ENCODE assay signal across 10 mouse cellular contexts in genomic region chr7:81075299-81075698, GRCm38 (mm10). TPM values are rescaled to one million over a fixed set of nuclear protein-coding genes. Genes with fewer than 3 reads are reported as not detected.
A peak's percentile ranks its signal among the peaks of the same experiment; 100 is the strongest.
DNase-seq lines count a peak whose midpoint lies in the region; ATAC-seq and TF ChIP-seq lines count a peak whose summit lies in the region.
"Had no signal": no experiment of that assay in that cellular context is flagged by ENCODE, and none has a peak within 500 bp of the region (broad histone marks: within the 10 kb centered on the region; RNA-seq: fewer than 3 reads in every experiment).

No protein-coding gene starts in this region.

- no peaks in the 10 kb centered on the region for H3K9me3 ChIP-seq in kidney, embryonic 15.5 days (replicated peaks)
- H3K9me3 ChIP-seq in liver, embryonic 11.5 days (ENCODE audit: control insufficient read depth, low read length) = no peaks in the 10 kb centered on the region
- no peaks in the 10 kb centered on the region for H3K9me3 ChIP-seq in hindbrain, embryonic 11.5 days (ENCODE audit: control insufficient read depth, low read length)
- H3K9me3 ChIP-seq: forebrain, embryonic 13.5 days had no signal

- TF ChIP-seq CTCF in kidney, adult 2 months (conservative IDR thresholded peaks at IDR 0.05; ENCODE audit: insufficient read depth, insufficient read length, low read depth, low read length) = no peak

- H3K27ac ChIP-seq in kidney, embryonic 15.5 days = no peak overlapping the region
- H3K27ac ChIP-seq in kidney, adult 2 months (ENCODE audit: insufficient read depth, low read depth, low read length) = no peak overlapping the region
- peak overlapping the region; percentile 61; the same call in 1 of the 2 replicates for H3K27ac ChIP-seq in liver, embryonic 11.5 days (ENCODE audit: low read depth, low read length)
- no peak overlapping the region for H3K27ac ChIP-seq in hindbrain, embryonic 11.5 days (ENCODE audit: low read depth, low read length)
- H3K27ac ChIP-seq: forebrain, embryonic 13.5 days had no signal

- WGBS in kidney, embryonic 15.5 days = 46% methylated on average over 7 of the region's 7 CpGs
- 53% methylated on average over 7 of the region's 7 CpGs for WGBS in kidney, adult 2 months
- WGBS in liver, embryonic 11.5 days = 25% methylated on average over 7 of the region's 7 CpGs
- WGBS in hindbrain, embryonic 11.5 days = 67% methylated on average over 7 of the region's 7 CpGs

- no peak overlapping the region for H3K9ac ChIP-seq in kidney, embryonic 15.5 days
- H3K9ac ChIP-seq in liver, embryonic 11.5 days (ENCODE audit: low read depth, low read length) = peak overlapping the region; percentile 22; the same call in 1 of the 2 replicates
- H3K9ac ChIP-seq in hindbrain, embryonic 11.5 days (ENCODE audit: low read depth, low read length) = no peak overlapping the region
- H3K9ac ChIP-seq: forebrain, embryonic 13.5 days had no signal

- no peak overlapping the region for H3K4me2 ChIP-seq in kidney, embryonic 15.5 days
- no peak overlapping the region for H3K4me2 ChIP-seq in liver, embryonic 11.5 days
- H3K4me2 ChIP-seq in hindbrain, embryonic 11.5 days (replicated peaks; ENCODE audit: low read depth, low read length) = no peak overlapping the region
- H3K4me2 ChIP-seq: forebrain, embryonic 13.5 days had no signal

- no peaks in the 10 kb centered on the region for H3K27me3 ChIP-seq in kidney, embryonic 15.5 days
- H3K27me3 ChIP-seq in kidney, adult 2 months (replicated peaks; ENCODE audit: control insufficient read depth, insufficient read depth, low read length) = no peaks in the 10 kb centered on the region
- H3K27me3 ChIP-seq in liver, embryonic 11.5 days (replicated peaks; ENCODE audit: control insufficient read depth, insufficient read depth, low read length) = no peaks in the 10 kb centered on the region
- H3K27me3 ChIP-seq in hindbrain, embryonic 11.5 days (ENCODE audit: control insufficient read depth, insufficient read depth, low read length) = no peaks in the 10 kb centered on the region
- H3K27me3 ChIP-seq: forebrain, embryonic 13.5 days had no signal

- no peak for TF ChIP-seq POLR2A in kidney, adult 2 months (IDR thresholded peaks at IDR 0.05; ENCODE audit: low read depth, low read length)

- 0 out of 2 replicates have a peak, but pooled peaks have one; percentile 16 for ATAC-seq in kidney, embryonic 15.5 days (replicated peaks; ENCODE audit: low FRiP score)
- peak; percentile 91 for ATAC-seq in activated CD4-positive, CD25-positive, alpha-beta regulatory T cell, adult 4 months
- ATAC-seq in liver, embryonic 11.5 days (replicated peaks; ENCODE audit: low FRiP score) = peak; percentile 47
- no peak for ATAC-seq in hindbrain, embryonic 11.5 days (ENCODE audit: low FRiP score)
- ATAC-seq: forebrain, embryonic 13.5 days had no signal

- DNase-seq in kidney, adult 2 months = no peak
- DNase-seq in liver, embryonic 11.5 days (ENCODE audit: low spot score) = no peak
- peak; percentile 63 to 73 for DNase-seq in thymus, adult 18-20 months
- DNase-seq in frontal cortex, postnatal 25 days (ENCODE audit: low spot score in 2 of 2) = no peak
- DNase-seq in hindbrain, embryonic 11.5 days (ENCODE audit: low spot score) = no peak
- no peak for DNase-seq in layer of hippocampus, adult 9-11 months
- DNase-seq: cerebellum, adult 2 months had no signal

- no peak overlapping the region for H3K4me3 ChIP-seq in kidney, embryonic 15.5 days (replicated peaks)
- no peak overlapping the region for H3K4me3 ChIP-seq in kidney, adult 2 months (ENCODE audit: insufficient read depth, low read depth, low read length)
- H3K4me3 ChIP-seq in liver, embryonic 11.5 days (ENCODE audit: low read depth, low read length) = no peak overlapping the region
- no peak overlapping the region for H3K4me3 ChIP-seq in hindbrain, embryonic 11.5 days (ENCODE audit: low read depth, low read length)
- H3K4me3 ChIP-seq: forebrain, embryonic 13.5 days had no signal

- H3K36me3 ChIP-seq in kidney, embryonic 15.5 days = no peaks in the 10 kb centered on the region
- no peaks in the 10 kb centered on the region for H3K36me3 ChIP-seq in kidney, adult 2 months (ENCODE audit: control insufficient read depth, insufficient read depth, low read length)
- H3K36me3 ChIP-seq in liver, embryonic 11.5 days (ENCODE audit: control insufficient read depth, insufficient read depth, low read length) = no peaks in the 10 kb centered on the region
- no peaks in the 10 kb centered on the region for H3K36me3 ChIP-seq in hindbrain, embryonic 11.5 days (ENCODE audit: control insufficient read depth, insufficient read depth, low read length)

- peaks cover 21% of the 10 kb centered on the region for H3K4me1 ChIP-seq in kidney, embryonic 15.5 days
- H3K4me1 ChIP-seq in kidney, adult 2 months (ENCODE audit: control insufficient read depth, insufficient read depth, low read length) = no peaks in the 10 kb centered on the region
- peaks cover 14% of the 10 kb centered on the region for H3K4me1 ChIP-seq in liver, embryonic 11.5 days (replicated peaks; ENCODE audit: control insufficient read depth, insufficient read depth, low read length)
- no peaks in the 10 kb centered on the region for H3K4me1 ChIP-seq in hindbrain, embryonic 11.5 days (replicated peaks; ENCODE audit: control insufficient read depth, insufficient read depth, low read length)
- H3K4me1 ChIP-seq: forebrain, embryonic 13.5 days had no signal

RNA-seq across cellular contexts. Expression of gene Alpk3, which starts 17.9 kb away (rescaled TPM):
- polyA plus RNA-seq in kidney, embryonic 15.5 days (2015; fragmentation: Nextera tagmentation; extraction: Ambion mirVana) = 0.42 and 0.54 TPM in 2 replicates
- polyA plus RNA-seq in kidney, adult 2 months (2012; rRNA removed) = 0.04 and 0.88 TPM in 2 replicates
- under 1 TPM; 0.09 to 0.38 TPM for polyA plus RNA-seq in activated CD4-positive, CD25-positive, alpha-beta regulatory T cell, adult 4 months (2017; shearing (Covaris generic))
- 0.16 and 0.33 TPM in 2 replicates for polyA plus RNA-seq in liver, embryonic 11.5 days (2014; fragmentation: Nextera tagmentation; extraction: Ambion mirVana)
- 0.13 and 0.14 TPM in 2 replicates for polyA plus RNA-seq in hindbrain, embryonic 11.5 days (2014; fragmentation: Nextera tagmentation; extraction: Ambion mirVana)
- polyA plus RNA-seq: forebrain, embryonic 13.5 days had no signal

RNA-seq across cellular contexts. Expression of gene Slc28a1, which starts 39.3 kb away (rescaled TPM):
- polyA plus RNA-seq in kidney, embryonic 15.5 days (2015; fragmentation: Nextera tagmentation; extraction: Ambion mirVana) = 0.13 and 0.49 TPM in 2 replicates
- polyA plus RNA-seq in kidney, adult 2 months (2012; rRNA removed) = 18.8 and 21.9 TPM in 2 replicates
- polyA plus RNA-seq in activated CD4-positive, CD25-positive, alpha-beta regulatory T cell, adult 4 months (2017; shearing (Covaris generic)) = not detected
- 0.58 and 0.67 TPM in 2 replicates for polyA plus RNA-seq in liver, embryonic 11.5 days (2014; fragmentation: Nextera tagmentation; extraction: Ambion mirVana)
- 0.06 TPM in 1 of 2 replicates, not detected in the other for polyA plus RNA-seq in hindbrain, embryonic 11.5 days (2014; fragmentation: Nextera tagmentation; extraction: Ambion mirVana)
- polyA plus RNA-seq: forebrain, embryonic 13.5 days had no signal

Comparison
In these comparisons a context has a peak if more than half of its experiments do, and no peak if none do; other contexts are left out.
1. RNA of gene Slc28a1, which starts 39.3 kb away (polyA plus RNA-seq): 18.8 to 21.9 TPM in kidney, adult 2 months; 0.58 to 0.67 TPM in liver, embryonic 11.5 days, 0.13 to 0.49 TPM in kidney, embryonic 15.5 days, 0.06 TPM in hindbrain, embryonic 11.5 days and not detected in activated CD4-positive, CD25-positive, alpha-beta regulatory T cell, adult 4 months; every median in the first group is over 10 times any median in the second.
2. DNase-seq: peak in thymus, adult 18-20 months (2 of 2); none in kidney, adult 2 months (single experiment), liver, embryonic 11.5 days (single experiment), frontal cortex, postnatal 25 days (0 of 2), hindbrain, embryonic 11.5 days (single experiment) and layer of hippocampus, adult 9-11 months (single experiment).